Mouse (Mus musculus) lung, postnatal 4 days (tissue): ENCODE measurements around the gene Gm28372.

ENCODE experiments used
- DNase-seq, 2 experiments: peaks; one replicate each; pipeline ENCODE4 v3.0.0; 2021

Gene Gm28372

DNA sequence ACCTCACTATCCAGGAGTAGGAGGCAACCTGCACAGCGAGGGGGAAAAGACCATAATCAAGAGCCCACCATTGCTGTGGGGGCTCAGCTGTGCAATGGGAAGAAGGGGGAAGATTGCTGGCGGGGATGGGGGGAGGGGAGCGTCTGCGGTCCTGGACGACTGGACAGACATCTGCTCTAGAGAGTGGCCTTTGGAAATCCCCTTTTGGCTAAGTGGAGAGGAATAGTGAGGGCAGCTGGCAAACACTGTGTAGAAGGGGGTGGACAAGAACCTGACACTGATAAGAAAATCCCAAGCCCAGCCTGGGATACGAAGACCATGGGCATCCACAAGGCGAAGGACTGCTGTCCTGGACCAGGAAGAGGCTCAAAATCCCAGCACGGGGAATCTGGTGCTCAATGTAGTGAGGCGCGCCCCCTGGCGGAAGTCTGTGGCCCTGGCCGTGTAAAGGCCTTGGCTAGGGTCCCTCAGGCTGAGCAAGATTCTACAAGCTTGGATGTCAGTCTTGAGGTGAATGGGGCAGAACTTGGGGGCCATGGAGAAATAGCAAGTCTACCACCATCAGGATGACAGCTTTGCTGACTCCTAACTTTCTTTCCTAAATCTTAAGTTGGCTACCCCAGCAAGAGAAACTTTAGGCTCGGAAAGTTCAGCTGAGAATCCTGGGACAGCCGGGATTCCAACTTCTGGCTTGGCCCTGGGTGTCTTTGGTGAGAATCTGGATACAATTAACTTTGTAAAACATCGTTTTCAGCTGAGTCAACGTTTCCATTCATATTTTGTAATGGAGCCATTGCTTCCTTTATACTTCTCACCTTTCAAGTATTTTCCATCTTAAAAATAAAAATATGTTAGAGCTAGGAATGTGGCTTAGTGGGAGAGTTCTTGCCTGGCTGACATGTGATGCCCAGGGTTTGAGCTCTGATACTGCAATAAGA lies 6.8 kb downstream of the Gm28372 start:
- peak; percentile 79 to 87 for DNase-seq

DNA sequence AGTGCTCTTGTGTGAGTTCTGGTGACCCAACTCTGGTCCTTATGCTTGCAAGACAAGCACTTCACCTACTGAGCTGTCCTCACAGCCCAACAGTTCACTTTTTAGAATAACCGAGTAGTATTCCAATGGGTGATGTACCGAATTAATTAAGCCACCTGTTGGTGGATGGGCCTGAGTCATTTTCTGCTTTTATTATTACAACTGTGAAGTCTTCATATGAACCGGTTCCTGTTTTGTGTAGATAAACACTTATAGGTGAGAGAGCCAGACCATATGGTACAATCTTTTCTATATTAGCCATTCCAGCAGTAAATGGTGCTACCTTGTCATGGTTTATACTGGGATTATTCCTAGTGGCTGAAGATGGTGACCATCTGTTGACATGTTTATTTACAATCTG lies 7.7 kb downstream of the Gm28372 start:
- no peak for DNase-seq

DNA sequence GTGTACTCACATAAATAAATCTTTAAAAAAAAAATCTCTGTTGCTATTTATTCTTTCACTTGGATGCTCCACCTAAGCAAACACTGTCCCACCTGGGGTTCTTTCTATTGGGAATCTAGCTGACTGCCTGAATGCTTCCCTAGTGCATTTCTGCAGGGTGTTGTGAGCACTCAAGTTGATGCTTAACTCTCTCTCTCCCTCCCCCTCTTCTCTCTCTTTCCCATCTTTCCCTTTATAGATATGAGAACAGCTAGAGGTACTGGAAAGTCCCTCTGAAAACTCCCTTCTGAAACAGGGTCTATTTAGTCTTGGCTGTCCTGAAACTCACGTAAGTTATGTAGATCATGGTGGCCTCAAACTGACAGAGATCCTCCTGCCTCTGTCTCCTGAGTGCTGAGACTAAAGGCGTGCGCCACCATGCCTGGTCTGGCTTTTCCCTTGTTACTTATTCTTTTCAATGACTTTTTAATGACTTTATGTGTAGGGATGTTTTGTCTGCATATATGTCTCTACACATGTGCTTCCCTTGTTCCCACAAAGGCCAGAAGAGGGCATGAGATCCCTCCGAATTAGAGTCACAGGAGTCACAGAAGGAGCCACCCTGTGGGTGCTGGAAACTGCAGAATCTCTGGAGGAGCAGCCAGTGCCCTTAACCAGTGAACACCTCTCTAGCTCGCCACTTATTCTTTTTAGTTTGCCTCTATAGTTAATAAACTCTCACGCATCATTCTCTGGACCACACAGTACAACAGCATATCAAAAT lies 9.2 kb downstream of the Gm28372 start:
- DNase-seq = no peak

DNA sequence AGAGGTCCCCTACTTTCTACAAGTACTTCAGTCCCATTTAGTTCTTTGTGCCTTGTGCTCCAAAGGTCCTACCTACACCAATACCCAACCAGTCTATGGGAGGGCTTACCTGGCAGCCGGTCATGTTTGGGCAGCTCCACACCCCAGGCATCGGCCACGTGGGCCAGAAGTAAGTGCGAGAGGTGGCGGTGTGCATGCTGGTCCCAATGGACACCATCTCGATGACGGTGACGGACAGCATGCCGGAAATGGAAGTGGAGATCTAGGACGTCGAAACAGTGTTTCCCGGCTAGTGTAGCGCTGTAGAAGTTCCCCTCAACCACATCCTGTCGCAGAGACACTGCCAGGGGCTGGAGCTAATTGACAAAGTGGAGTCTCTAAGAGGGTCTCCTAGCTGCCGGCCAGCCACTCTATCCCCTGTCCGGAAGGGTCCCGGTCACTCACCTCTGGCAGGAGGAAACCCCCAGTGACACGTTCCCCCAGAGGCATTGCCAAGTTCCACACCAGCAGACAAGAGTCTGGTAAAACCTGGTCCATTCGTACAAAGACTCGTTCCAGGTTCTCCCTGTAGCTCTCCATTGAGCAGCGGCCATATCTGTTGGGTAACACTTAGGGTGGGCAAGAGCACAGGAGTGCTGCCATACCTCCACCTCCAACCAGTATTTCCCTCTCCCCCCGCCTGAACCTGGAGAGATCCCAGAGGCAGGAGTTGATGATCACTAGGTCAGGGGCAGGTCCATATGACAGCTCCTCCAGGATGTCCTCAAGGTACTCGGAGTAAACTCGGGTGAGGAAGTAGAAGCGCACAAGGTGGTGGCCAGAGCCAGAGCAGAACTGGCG lies 17.0 kb downstream of the Gm28372 start:
- DNase-seq = no peak

DNA sequence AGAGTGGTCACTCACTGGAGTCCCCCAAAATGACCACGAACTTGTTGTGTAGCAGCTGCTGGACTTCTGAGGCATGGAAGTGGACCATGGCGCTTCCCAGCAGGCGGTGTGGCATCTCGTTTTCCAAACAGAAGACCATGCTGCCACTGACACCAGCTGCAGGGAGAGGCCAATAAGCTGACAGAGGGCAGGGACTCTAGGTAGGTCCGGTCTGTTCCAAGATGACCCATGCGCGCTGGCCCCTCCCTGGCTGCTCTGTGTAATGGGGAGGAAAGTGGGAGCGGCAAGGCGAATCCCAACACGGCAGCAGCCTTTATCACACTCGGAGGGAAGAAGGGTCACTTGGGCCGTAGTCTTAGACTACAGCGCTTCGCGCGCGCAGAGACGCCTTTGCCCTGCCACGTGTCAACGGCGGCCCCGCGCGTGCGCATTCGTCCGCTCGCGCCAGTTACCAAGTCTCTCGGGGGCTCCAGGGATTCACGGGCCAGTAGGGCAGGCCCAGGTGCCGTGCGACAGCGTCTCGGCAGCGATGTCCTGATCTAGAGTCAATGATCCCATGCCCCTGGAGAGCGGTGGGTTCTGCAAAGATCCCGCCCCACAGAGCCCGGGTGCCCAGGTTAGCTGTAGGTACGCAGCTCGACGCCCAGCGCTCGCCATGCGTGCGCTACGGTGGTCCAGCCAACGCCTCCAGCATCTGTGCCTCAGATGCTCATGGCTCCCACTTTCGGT lies 18.5 kb downstream of the Gm28372 start:
- peak; percentile 84 to 87 for DNase-seq

DNA sequence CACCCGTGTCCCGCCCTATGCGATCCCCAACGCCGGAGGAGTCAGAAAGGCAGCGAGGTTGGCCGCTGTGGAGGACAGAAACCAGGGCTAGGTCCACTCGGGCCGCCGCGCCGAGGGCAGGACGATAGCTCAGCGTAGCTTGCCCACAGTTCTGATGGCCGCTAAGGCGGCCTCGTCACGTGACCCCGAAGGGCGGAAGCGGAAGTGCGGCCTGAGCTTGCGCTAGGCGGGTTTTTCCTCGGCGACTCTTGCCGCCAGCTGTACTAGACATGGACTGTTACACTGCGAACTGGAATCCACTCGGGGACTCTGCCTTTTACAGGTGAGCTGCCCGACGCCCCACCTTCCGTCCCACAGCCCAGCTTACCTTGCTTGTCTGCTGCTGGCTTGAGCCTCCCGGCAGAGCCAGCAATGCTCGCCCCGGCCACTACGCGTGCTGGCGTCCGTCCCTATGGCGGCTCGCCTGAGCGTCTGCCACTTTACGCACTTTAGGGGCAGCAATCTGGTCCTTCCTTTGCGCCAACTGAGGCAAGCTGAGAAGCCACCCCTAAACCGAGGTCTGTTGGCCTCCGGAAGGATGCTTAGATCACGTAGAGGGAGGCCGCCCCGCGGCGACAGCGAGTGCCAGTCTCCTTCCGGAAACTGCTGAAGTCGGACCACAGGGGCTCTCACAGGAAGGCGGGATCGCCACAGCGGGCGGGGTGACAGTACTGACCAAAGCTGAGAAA lies 19.3 kb downstream of the Gm28372 start, which contains the start of the genes Vps16 and Pced1a:
Vps16 (plus strand) TSS at position 214 of the 728 bp plus-strand sequence.
Pced1a (minus strand) TSS at position 576 of the 728 bp plus-strand sequence.
- DNase-seq = peak; percentile 94 to 95

DNA sequence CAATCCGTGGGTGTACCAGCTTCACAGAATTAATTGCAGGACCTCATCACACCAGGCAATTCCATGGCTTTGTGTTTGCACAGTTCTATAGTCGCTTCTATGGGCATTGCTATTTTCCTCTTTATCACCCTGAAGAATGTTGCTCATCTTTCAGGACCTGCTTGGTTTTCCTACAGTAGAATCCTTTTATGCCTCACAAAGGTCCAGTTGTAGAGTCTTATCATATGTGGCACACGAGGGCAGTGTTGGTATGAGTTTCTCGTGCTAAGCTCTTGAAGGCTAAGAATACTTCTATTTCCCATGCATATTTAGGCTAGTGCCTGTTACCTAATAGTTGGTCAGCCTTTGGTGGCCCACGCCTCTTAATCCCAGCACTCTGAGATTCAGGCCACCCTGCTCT lies 20.1 kb downstream of the Gm28372 start:
- no peak for DNase-seq

DNA sequence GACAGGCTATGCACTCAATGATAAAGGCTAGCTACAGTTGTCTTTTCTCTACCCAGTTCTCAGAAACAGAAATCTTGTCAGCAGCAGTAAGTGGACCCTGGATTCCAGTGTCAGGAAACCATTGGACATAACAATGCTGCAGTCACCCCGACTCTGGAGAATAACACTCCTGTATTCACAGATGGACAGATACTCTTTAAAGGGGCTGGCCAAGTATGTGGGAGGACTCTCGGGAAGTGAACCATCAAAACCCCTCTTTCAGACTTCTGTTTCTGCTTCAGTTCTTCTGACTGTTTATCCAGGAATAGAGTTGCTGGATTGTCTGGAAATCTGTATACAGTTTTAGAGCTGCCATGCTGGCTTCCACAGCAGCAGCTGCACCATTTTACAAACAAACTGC lies 24.8 kb downstream of the Gm28372 start:
- no peak for DNase-seq

DNA sequence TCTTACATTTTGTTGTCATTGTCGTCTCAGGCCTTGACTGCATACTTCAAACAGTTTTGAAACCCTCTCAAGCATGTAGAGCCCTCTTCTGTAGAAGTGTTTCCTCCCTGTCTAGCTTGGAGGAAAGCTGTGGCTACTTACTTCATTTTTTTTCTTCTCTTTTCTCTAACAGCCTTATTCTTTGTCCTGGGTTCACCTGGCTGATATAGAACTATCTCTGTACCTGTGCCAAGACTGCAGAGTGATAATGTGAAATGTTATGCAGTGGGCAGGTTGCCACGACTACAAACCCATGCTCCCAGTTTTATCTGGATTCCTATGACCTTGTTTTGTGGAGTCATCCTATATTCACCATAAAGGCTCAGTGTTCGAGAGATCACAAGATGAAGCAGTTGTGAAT lies 25.4 kb downstream of the Gm28372 start:
- DNase-seq = no peak

DNA sequence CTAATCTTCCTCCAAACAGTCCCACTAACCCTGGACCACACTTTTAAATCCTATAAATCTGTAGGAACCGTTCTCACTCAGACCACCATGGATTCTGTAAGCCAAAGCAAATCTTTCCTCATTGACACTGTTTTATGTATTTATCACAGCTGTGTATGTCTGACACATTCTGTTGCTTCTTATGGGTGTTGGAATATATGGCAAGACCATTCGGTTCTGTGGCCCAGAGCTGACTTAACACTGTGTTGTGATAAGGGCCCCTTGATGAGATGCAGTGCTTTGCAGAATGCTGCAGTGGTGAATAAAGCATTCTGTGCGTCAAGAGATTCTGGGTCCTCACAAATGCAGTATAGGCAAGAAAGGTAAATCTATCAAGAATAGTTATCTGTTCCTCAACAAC lies 27.1 kb downstream of the Gm28372 start:
- no peak for DNase-seq

DNA sequence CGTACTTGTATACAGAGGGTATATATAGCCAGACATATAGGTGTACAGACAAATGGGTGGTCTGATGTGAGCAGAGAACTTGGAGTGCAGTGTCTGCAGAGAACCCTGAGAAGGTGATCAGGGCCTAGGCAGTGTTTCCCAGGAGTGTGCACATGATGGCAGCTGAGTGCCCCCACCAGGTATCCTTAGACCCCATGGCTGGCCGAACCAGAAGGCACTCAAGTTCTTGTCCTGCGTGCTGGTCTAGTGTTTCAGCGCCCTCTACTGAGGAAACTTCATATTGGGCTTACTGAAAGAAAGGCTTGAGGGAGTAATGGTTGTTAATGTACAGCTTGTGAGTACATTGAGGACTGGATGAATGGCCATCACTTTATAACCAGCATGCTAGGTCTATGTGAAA lies 28.1 kb downstream of the Gm28372 start:
- DNase-seq = peak in 1 of 2 experiments; percentile 53

DNA sequence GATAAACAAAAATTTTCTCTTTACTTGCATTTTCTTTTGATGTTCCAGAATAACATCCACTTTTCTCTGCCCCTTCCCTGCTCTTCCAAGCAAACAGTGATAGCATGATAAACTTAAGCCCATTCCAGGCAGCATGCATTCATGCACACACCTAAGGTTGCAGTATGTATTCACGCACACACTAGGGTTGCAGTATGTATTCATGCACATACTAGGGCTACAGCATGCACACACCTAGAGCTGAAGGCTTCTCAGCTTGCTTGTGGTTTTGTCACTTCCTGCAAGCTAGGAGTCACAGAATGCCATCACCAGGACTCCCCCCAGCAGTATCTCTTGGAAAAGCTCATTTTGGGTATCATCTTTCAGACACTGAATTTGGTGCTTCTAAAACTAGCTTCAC lies 31.7 kb downstream of the Gm28372 start:
- DNase-seq = no peak

DNA sequence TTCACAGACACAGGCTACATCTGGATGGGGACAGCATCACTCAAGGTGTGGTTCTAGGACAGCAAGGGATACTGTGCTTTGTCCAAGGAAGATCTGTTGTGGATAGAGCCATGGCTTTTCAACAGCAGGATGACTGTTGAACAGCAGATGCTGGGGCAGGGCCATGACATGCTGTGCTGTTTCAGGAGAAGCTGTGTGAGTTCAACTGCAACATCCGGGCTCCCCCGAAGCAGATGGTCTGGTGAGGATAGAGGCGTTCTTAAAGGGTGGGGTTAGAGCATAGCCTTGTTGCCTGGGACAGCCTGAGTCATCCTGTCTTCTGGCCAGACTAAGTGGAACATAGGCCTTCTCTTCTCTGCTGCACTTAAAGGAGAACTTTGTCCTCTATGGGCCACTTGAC lies 33.8 kb downstream of the Gm28372 start:
- DNase-seq = no peak

DNA sequence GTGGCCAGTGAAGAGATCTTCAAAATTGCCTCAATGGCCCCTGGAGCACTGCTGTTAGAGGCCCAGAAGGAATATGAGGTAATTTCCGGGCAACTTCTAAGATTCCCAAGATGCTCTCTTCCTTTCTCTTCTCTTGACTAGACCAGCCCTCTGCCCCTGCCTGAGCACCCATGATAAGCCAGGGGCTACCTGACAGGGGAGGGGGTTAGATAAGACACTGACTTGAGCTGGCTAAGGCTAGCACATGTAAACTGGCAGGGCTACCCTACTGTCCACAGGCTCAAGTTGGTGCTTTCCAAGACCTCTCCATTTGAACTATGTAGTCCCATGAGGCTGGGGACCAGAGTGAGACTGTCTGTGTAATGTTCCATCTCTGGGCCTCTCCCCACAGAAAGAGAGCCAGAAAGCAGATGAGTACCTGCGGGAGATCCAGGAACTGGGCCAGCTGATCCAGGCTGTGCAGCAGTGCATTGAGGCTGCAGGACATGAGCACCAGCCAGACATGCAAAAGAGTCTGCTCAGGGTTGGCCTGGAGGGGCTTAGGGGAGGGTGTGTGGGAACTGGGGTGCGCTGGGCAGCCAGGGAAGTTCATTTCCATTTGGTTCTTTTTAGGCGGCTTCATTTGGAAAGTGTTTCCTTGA lies 34.9 kb downstream of the Gm28372 start:
- no peak for DNase-seq

DNA sequence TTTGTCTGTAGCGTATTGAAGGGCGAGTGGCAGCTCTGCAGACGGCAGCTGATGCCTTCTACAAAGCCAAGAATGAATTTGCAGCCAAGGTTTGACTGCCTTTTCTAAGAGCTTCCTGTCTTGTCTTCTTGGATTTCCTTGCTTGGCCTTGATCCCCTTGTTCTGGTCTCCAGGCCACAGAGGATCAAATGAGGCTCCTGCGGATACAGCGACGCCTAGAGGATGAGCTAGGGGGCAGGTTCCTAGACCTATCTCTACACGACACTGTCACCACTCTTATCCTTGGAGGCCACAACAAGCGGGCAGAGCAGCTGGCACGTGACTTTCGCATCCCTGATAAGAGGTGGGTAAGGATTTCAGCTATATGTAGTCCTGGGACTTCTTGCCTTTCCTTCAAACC lies 37.1 kb downstream of the Gm28372 start:
- no peak for DNase-seq

DNA sequence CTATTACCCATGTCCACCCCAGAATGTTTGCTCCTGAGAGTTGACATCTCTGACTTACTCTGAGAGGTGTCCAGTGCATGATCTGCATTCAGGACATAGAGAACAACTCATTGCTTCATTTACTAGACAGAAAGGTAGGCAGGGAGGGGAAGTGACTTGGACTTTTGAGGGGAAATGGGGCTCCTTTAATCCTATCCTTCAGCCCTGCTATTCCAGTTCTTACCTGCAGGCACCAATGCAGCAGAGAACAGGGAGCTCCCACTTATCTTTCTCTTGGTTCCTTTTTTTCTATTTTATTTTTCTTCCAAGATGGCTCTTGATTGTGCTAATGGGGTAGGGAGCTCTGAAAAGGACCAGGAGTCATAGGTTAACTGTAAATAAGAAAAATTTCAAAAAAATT lies 43.4 kb downstream of the Gm28372 start:
- no peak for DNase-seq

DNA sequence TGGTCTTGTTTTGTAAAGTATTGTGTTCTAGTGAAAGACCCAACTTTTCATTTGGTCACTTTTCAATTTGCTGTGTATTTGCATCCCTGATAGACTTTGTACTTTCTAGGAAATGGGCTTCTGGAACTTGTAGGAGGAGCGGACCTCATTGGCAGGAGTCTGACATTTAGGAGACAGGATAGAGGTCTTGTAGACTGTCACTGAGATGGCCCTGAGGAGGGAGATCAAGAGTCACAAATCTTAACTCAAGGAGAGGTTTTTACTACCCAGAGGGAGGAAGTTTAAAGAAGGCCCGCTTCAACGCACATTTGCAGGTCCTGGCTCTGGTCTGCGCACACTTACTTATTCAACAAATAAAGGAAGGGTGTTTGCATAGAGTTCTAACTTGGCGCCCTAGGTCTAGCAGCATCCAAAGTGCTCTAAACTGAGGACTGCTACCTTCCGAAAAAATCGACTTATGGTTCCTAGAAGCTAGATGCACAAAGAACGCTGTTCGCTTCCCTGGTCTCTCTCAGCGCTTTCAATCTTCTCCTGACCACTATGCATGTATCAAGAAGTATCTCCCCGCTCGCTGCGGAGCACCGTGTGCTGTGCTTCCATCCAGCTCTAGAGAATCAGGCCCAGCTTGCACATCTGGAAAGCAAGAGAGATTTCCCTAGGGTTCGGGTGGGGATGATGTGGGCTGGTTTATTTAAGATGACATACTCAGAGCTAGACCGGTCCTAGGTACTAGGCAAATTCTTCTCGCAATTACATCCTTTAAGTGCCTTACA lies 44.2 kb downstream of the Gm28372 start:
- DNase-seq = no peak

DNA sequence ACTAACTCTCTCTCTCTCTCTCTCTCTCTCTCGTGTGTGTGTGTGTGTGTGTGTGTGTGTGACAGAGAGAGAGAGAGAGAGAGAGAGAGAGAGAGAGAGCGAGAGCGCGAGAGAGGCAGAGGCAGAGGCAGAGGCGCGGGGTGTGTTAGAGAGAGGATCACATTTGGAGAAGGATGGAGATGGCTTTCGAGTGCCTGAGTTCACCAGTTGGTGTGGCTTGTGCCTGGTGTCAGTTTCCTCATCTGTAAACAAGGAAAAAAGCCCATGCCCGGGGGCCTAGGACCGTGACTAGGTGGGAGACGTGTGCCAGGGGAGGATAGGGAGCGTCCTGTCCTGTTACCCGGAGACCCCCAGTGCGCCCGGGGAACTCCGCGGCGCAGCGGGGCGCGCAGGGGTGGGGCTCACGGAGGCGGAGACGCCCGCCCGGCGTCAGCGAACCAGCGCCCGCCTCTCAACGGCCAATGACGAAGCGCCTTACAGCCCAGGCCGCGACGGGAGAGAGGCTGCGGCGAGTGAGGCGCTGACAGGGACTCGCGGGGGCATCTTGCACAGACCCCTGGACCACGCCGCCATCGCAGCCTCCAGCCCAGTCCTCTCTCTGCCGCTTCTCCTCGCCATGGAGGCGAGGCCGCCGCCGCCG lies 44.9 kb downstream of the Gm28372 start, which contains the start of gene Ptpra:
Ptpra (plus strand) TSS at position 485 of the 640 bp plus-strand sequence.
- DNase-seq = peak; percentile 92 to 94

DNA sequence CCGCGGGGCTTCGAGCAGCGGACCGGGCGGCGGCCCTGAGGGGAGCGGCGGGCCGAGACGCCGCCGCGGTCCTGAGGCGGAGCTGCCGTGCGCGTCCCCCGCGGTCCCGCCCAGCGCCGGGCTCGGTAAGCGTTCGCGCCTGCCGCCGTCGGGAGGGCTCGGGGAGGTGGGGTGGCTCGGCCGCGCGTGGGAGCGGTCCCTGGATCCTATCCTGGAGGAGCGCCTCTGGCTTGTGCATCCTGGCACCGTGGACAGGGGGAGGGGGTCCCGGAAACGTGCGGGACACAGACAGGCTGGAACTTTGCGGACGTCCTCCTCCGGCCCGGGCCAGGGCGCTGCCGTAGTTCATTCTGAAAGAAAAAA lies 45.4 kb downstream of the Gm28372 start:
- peak in 1 of 2 experiments; percentile 85 for DNase-seq
